Mouse (Mus musculus): Measurements from ENCODE around the gene Prlr. TPM values are rescaled to one million over a fixed set of nuclear protein-coding genes. Genes with fewer than 3 reads are reported as not detected.

Gene Prlr
- polyA plus RNA-seq, 1 experiment, result 0.15 TPM

- Histone ChIP-seq H3K27me3 (ENCODE audit: control insufficient read depth, insufficient read depth, low read length) (no peaks in the 10 kb centered on the region), H3K4me1 (ENCODE audit: control insufficient read depth, insufficient read depth, insufficient read length) (no peaks in the 10 kb centered on the region), H3K4me3 (ENCODE audit: extremely low read depth, insufficient read depth, insufficient read length) (no peak overlapping the region), H3K27ac (ENCODE audit: insufficient read depth, low read length) (no peak overlapping the region), H3K36me3 (ENCODE audit: control insufficient read depth, insufficient read depth, low read length) (no peaks in the 10 kb centered on the region)
- TF ChIP-seq POLR2A (IDR thresholded peaks at IDR 0.05; ENCODE audit: low read depth, low read length), result no peak
- no peak for DNase-seq (ENCODE audit: low read depth in 1 of 2, low spot score in 2 of 2)
These were observed 65.2 kb downstream of the Prlr start for GRCm38 (mm10) chr15:10242250-10242649.

- Histone ChIP-seq H3K27me3 (ENCODE audit: control insufficient read depth, insufficient read depth, low read length) (no peaks in the 10 kb centered on the region), H3K4me1 (ENCODE audit: control insufficient read depth, insufficient read depth, insufficient read length) (no peaks in the 10 kb centered on the region), H3K27ac (ENCODE audit: insufficient read depth, low read length) (no peak overlapping the region), H3K36me3 (ENCODE audit: control insufficient read depth, insufficient read depth, low read length) (no peaks in the 10 kb centered on the region), H3K4me3 (ENCODE audit: extremely low read depth, insufficient read depth, insufficient read length) (no peak overlapping the region)
- TF ChIP-seq POLR2A (IDR thresholded peaks at IDR 0.05; ENCODE audit: low read depth, low read length) (no peak), CTCF (IDR thresholded peaks at IDR 0.05; ENCODE audit: extremely low read depth, insufficient read depth, insufficient read length, insufficient replicate concordance) (no peak)
- WGBS, result 89% methylated on average over 4 of the region's 4 CpGs
- DNase-seq (ENCODE audit: low read depth in 1 of 2, low spot score in 2 of 2), result no peak
These were observed 72.2 kb downstream of the Prlr start for GRCm38 (mm10) chr15:10249285-10249684.

DNA sequence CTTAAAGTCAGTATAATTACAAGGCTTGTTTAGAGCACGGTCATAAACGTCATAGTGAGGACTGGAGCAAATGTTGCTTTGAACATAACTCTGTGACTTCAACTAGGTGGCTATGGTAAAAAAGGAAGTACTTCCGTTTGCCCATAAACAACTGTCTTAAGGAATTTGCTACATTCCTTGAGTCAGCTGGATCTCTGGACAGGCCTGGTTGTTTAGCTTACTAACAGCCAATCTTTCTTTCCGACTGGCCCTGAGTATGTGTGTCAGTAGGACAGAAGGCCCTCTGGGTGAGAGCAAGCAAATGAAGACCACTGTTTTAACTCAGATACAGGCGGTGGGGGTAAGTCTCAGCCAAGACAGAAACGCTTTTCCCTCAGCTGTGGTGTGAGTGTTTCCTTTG is 73.7 kb downstream of the Prlr start:
- 67% methylated on average over 6 of the region's 6 CpGs for WGBS

DNA sequence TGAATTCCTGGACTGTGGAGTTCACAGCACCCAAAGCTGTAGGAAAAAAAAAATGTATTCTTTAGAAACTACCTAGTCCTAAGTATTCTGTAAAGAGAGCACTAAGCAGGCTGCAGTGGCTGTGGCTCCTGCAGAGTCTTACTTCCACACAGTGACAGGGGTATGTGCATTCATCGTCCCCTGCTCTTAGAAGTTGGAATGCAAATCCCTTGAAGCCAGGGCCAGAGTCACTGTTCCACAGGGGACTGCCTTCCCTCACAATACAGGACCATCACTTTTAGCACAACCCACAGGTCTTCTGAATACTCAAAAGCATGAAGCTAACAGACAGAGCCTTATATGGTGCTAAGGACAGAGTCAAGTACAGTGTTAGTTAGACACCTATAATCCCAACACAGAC is 75.5 kb downstream of the Prlr start:
- 92% methylated on average over 1 of the region's 1 CpGs for WGBS
- TF ChIP-seq CTCF (IDR thresholded peaks at IDR 0.05; ENCODE audit: extremely low read depth, insufficient read depth, insufficient read length, insufficient replicate concordance) (no peak), POLR2A (IDR thresholded peaks at IDR 0.05; ENCODE audit: low read depth, low read length) (no peak)
- DNase-seq (ENCODE audit: low read depth in 1 of 2, low spot score in 2 of 2), result no peak

More for the DNA sequence above, 73.7 kb downstream of the Prlr start:
- no peak overlapping the region for H3K27ac ChIP-seq (ENCODE audit: insufficient read depth, low read length)
- TF ChIP-seq CTCF (IDR thresholded peaks at IDR 0.05; ENCODE audit: extremely low read depth, insufficient read depth, insufficient read length, insufficient replicate concordance) (no peak), POLR2A (IDR thresholded peaks at IDR 0.05; ENCODE audit: low read depth, low read length) (no peak)
- H3K36me3 ChIP-seq (ENCODE audit: control insufficient read depth, insufficient read depth, low read length), result no peaks in the 10 kb centered on the region
- no peaks in the 10 kb centered on the region for H3K4me1 ChIP-seq (ENCODE audit: control insufficient read depth, insufficient read depth, insufficient read length)
- H3K4me3 ChIP-seq (ENCODE audit: extremely low read depth, insufficient read depth, insufficient read length), result no peak overlapping the region
- DNase-seq (ENCODE audit: low read depth in 1 of 2, low spot score in 2 of 2), result no peak
- no peaks in the 10 kb centered on the region for H3K27me3 ChIP-seq (ENCODE audit: control insufficient read depth, insufficient read depth, low read length)

DNA sequence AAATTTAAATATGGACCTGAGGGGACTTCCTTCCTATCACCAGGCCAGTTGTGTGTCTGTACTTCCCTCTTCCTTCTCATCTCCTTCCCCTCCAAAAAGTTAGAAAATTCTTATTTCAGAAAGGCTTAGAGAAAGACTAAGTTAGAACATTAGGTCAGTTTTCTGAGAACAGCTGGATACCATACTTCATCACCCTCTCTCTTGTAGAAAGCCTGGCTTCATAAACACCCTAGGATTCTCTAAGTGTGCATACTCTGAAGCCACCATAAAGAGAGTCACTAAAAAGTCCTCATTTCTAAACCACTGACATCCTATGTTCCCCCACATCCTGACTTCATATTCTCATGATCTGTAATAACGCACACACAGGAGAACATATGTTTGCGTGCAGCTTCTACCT is 85.2 kb downstream of the Prlr start:
- 95% methylated on average over 2 of the region's 2 CpGs for WGBS
- H3K4me1 ChIP-seq (ENCODE audit: control insufficient read depth, insufficient read depth, insufficient read length), result no peaks in the 10 kb centered on the region
- H3K36me3 ChIP-seq (ENCODE audit: control insufficient read depth, insufficient read depth, low read length), result no peaks in the 10 kb centered on the region
- H3K4me3 ChIP-seq (ENCODE audit: extremely low read depth, insufficient read depth, insufficient read length), result no peak overlapping the region
- DNase-seq (ENCODE audit: low read depth in 1 of 2, low spot score in 2 of 2), result no peak
- H3K27ac ChIP-seq (ENCODE audit: insufficient read depth, low read length), result no peak overlapping the region
- TF ChIP-seq CTCF (IDR thresholded peaks at IDR 0.05; ENCODE audit: extremely low read depth, insufficient read depth, insufficient read length, insufficient replicate concordance) (no peak), POLR2A (IDR thresholded peaks at IDR 0.05; ENCODE audit: low read depth, low read length) (no peak)
- no peaks in the 10 kb centered on the region for H3K27me3 ChIP-seq (ENCODE audit: control insufficient read depth, insufficient read depth, low read length)

More for the DNA sequence above, 75.5 kb downstream of the Prlr start:
- no peak overlapping the region for H3K4me3 ChIP-seq (ENCODE audit: extremely low read depth, insufficient read depth, insufficient read length)
- H3K27me3 ChIP-seq (ENCODE audit: control insufficient read depth, insufficient read depth, low read length), result no peaks in the 10 kb centered on the region
- no peaks in the 10 kb centered on the region for H3K4me1 ChIP-seq (ENCODE audit: control insufficient read depth, insufficient read depth, insufficient read length)
- no peak overlapping the region for H3K27ac ChIP-seq (ENCODE audit: insufficient read depth, low read length)
- H3K36me3 ChIP-seq (ENCODE audit: control insufficient read depth, insufficient read depth, low read length), result no peaks in the 10 kb centered on the region

DNA sequence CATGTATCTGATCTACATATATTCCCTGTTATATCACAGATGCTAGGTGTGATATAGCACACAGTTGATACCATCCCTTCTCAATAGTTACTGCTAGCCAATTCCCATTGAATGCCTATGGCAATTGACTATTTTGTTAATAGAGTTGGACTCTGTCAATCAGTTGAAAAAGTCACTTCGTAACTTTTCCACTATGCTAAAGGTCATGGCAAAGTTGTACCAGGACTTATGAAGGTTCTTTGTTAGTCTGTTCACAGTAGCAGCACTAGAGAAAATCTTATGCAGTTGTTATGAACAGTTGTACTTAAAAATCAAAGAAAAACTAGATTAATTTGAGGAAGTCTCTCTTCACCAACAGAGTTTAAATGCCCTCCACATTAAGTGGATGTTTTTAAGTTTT is 85.6 kb downstream of the Prlr start:
- Histone ChIP-seq H3K4me1 (ENCODE audit: control insufficient read depth, insufficient read depth, insufficient read length) (no peaks in the 10 kb centered on the region), H3K36me3 (ENCODE audit: control insufficient read depth, insufficient read depth, low read length) (no peaks in the 10 kb centered on the region), H3K27me3 (ENCODE audit: control insufficient read depth, insufficient read depth, low read length) (no peaks in the 10 kb centered on the region), H3K4me3 (ENCODE audit: extremely low read depth, insufficient read depth, insufficient read length) (no peak overlapping the region), H3K27ac (ENCODE audit: insufficient read depth, low read length) (no peak overlapping the region)
- DNase-seq (ENCODE audit: low read depth in 1 of 2, low spot score in 2 of 2), result no peak
- 90% methylated on average over 1 of the region's 1 CpGs for WGBS
- no peak for TF ChIP-seq CTCF (IDR thresholded peaks at IDR 0.05; ENCODE audit: extremely low read depth, insufficient read depth, insufficient read length, insufficient replicate concordance)
- TF ChIP-seq POLR2A (IDR thresholded peaks at IDR 0.05; ENCODE audit: low read depth, low read length), result no peak

DNA sequence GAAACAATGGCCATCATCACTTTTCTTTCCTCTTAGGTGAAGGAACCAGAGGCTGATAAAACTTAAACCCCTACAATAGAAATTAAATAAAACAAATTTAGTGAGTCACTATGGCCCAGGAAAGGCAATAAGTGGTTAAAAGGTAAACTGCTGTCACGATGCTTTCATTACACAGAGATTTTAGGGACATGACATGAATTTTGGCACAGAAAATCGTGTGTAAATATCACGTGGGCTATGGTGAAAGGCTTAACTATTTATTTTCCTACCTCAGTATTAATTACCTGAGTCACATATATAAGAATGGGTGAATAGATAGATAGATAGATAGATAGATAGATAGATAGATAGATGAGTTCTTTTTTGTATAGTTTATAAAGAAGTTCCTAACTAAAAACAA is 86.4 kb downstream of the Prlr start:
- 83% methylated on average over 3 of the region's 3 CpGs for WGBS
- H3K4me3 ChIP-seq (ENCODE audit: extremely low read depth, insufficient read depth, insufficient read length), result no peak overlapping the region
- no peaks in the 10 kb centered on the region for H3K36me3 ChIP-seq (ENCODE audit: control insufficient read depth, insufficient read depth, low read length)
- H3K27me3 ChIP-seq (ENCODE audit: control insufficient read depth, insufficient read depth, low read length), result no peaks in the 10 kb centered on the region
- H3K27ac ChIP-seq (ENCODE audit: insufficient read depth, low read length), result no peak overlapping the region
- TF ChIP-seq CTCF (IDR thresholded peaks at IDR 0.05; ENCODE audit: extremely low read depth, insufficient read depth, insufficient read length, insufficient replicate concordance), result no peak
- TF ChIP-seq POLR2A (IDR thresholded peaks at IDR 0.05; ENCODE audit: low read depth, low read length), result no peak
- no peak for DNase-seq (ENCODE audit: low read depth in 1 of 2, low spot score in 2 of 2)
- no peaks in the 10 kb centered on the region for H3K4me1 ChIP-seq (ENCODE audit: control insufficient read depth, insufficient read depth, insufficient read length)

All from spleen, adult 2 months (tissue).